Comparison of ENCODE assay signal across 40 mouse cellular contexts in the genomic region with DNA sequence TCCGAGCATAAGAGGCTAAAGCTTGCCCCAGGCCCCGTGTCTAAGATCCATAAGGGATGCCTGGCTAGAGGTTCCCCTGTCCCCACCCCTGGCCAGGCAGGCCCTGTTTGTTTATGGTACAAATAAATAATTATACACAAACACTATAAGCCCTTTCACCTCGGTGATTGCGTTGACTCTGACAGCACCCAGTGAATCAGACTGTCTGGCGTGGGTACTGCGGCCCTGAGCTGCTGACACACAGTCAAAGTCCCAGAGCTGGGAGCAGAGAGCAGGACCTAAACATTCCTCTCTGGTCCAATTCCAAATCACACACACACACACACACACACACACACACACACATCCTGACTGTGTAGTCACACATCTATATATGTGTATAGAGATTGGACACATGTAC. TPM values are rescaled to one million over a fixed set of nuclear protein-coding genes. Genes with fewer than 3 reads are reported as not detected.
A peak's percentile ranks its signal among the peaks of the same experiment; 100 is the strongest.
DNase-seq lines count a peak whose midpoint lies in the region; ATAC-seq and TF ChIP-seq lines count a peak whose summit lies in the region.
"Had no signal": no experiment of that assay in that cellular context is flagged by ENCODE, and none has a peak within 500 bp of the region (broad histone marks: within the 10 kb centered on the region; RNA-seq: fewer than 3 reads in every experiment).

No protein-coding gene starts in this region.

- H3K4me1 ChIP-seq in lung, postnatal 0 days (ENCODE audit: insufficient read depth, low read depth, low read length): peaks cover 4% of the 10 kb centered on the region; the same call in 1 of the 2 replicates
- H3K4me1 ChIP-seq in intestine, embryonic 15.5 days (replicated peaks): peaks cover 15% of the 10 kb centered on the region; the same call in 1 of the 2 replicates

- H3K9me3 ChIP-seq in lung, postnatal 0 days (ENCODE audit: low read length): no peaks in the 10 kb centered on the region
- H3K9me3 ChIP-seq in intestine, embryonic 15.5 days: no peaks in the 10 kb centered on the region
- H3K9me3 ChIP-seq: G1E; heart, embryonic 15.5 days; hindbrain, embryonic 12.5 days; limb, embryonic 10.5 days; limb, embryonic 15.5 days; megakaryocyte, embryonic 14.5 days; midbrain, embryonic 12.5 days; neural tube, embryonic 12.5 days had no signal

- WGBS in lung, postnatal 0 days: 66% methylated on average over 6 of the region's 6 CpGs
- 43% methylated on average over 6 of the region's 6 CpGs for WGBS in intestine, embryonic 15.5 days

- no peaks in the 10 kb centered on the region for H3K36me3 ChIP-seq in lung, postnatal 0 days (ENCODE audit: insufficient read depth, low read length)
- H3K36me3 ChIP-seq in intestine, embryonic 15.5 days: no peaks in the 10 kb centered on the region
- H3K36me3 ChIP-seq: G1E; heart, embryonic 15.5 days; hindbrain, embryonic 12.5 days; limb, embryonic 10.5 days; limb, embryonic 15.5 days; midbrain, embryonic 12.5 days; neural tube, embryonic 12.5 days had no signal

- ATAC-seq in lung, postnatal 0 days: peak; percentile 74
- ATAC-seq in intestine, embryonic 15.5 days: peak; percentile 4; the same call in 1 of the 2 replicates
- ATAC-seq: forebrain, postnatal 0 days; hindbrain, postnatal 0 days; Patski had no signal

- no peak overlapping the region for H3K9ac ChIP-seq in lung, postnatal 0 days (replicated peaks; ENCODE audit: low read depth)
- H3K9ac ChIP-seq in intestine, embryonic 15.5 days: no peak overlapping the region
- H3K9ac ChIP-seq: forebrain, postnatal 0 days; heart, embryonic 15.5 days; hindbrain, embryonic 12.5 days; limb, embryonic 15.5 days; midbrain, embryonic 12.5 days; neural tube, embryonic 12.5 days had no signal

- TF ChIP-seq EP300 in lung, postnatal 0 days (IDR thresholded peaks at IDR 0.05): no peak

- H3K27ac ChIP-seq in lung, postnatal 0 days (ENCODE audit: low read length): no peak overlapping the region
- H3K27ac ChIP-seq in intestine, embryonic 15.5 days: peak overlapping the region; percentile 77
- H3K27ac ChIP-seq: heart, embryonic 15.5 days; hindbrain, embryonic 12.5 days; hindbrain, postnatal 0 days; limb, embryonic 10.5 days; limb, embryonic 15.5 days; midbrain, embryonic 12.5 days; neural tube, embryonic 12.5 days had no signal

- H3K27me3 ChIP-seq in lung, postnatal 0 days (replicated peaks; ENCODE audit: insufficient read depth, low read length): no peaks in the 10 kb centered on the region
- H3K27me3 ChIP-seq in intestine, embryonic 15.5 days (replicated peaks): 0 out of 2 replicates have a peak, but pooled peaks cover 4% of the 10 kb centered on the region
- H3K27me3 ChIP-seq: heart, embryonic 15.5 days; Patski had no signal

- no peak for TF ChIP-seq CTCF in lung, postnatal 0 days (IDR thresholded peaks at IDR 0.05)

- peak; percentile 79 for DNase-seq in heart, adult 11 months
- DNase-seq in heart, postnatal 36 days: no peak
- peak; percentile 64 for DNase-seq in lung, postnatal 0 days (ENCODE audit: low spot score)
- no peak for DNase-seq in lung, postnatal 36 days
- DNase-seq in spleen, postnatal 36 days (ENCODE audit: low spot score in 2 of 2): no peak
- DNase-seq in kidney, postnatal 10 days: no peak
- DNase-seq: cerebellum, adult 2 months; cerebellum, postnatal 14 days; forebrain, postnatal 0 days; kidney, postnatal 4 days; lung, adult 2 months; right cerebral cortex, adult 18-20 months; thymus, postnatal 4 days had no signal

- H3K4me2 ChIP-seq in lung, postnatal 0 days (replicated peaks; ENCODE audit: low read depth, low read length): no peak overlapping the region
- peak overlapping the region; percentile 47 for H3K4me2 ChIP-seq in intestine, embryonic 15.5 days (replicated peaks)
- H3K4me2 ChIP-seq: heart, embryonic 15.5 days; hindbrain, embryonic 12.5 days; limb, embryonic 15.5 days; midbrain, embryonic 12.5 days; neural tube, embryonic 12.5 days had no signal

- intact Hi-C loops in heart, postnatal 36 days (cut with DNase I): no loop called here

- H3K4me3 ChIP-seq in lung, postnatal 0 days (ENCODE audit: low read depth, low read length): no peak overlapping the region
- peak overlapping the region; percentile 25 for H3K4me3 ChIP-seq in intestine, embryonic 15.5 days (replicated peaks)
- H3K4me3 ChIP-seq: erythroblast, embryonic 14.5 days; heart, embryonic 15.5 days; hindbrain, embryonic 12.5 days; limb, embryonic 10.5 days; limb, embryonic 15.5 days; midbrain, embryonic 12.5 days; myocyte; neural tube, embryonic 12.5 days had no signal

RNA-seq across cellular contexts. Expression of a gene that starts 1.2 kb away (rescaled TPM):
- not detected for total RNA-seq in heart, postnatal 36 days (2021)
- polyA plus RNA-seq in lung, postnatal 0 days (2015; fragmentation: Nextera tagmentation; extraction: Ambion mirVana): 0.02 TPM in 1 of 2 replicates, not detected in the other
- 4.4 and 4.8 TPM in 2 replicates for polyA plus RNA-seq in intestine, embryonic 15.5 days (2015; fragmentation: Nextera tagmentation; extraction: Ambion mirVana)
- total RNA-seq: gastrocnemius, adult 8-10 months had no signal
- polyA plus RNA-seq: erythroblast, embryonic 14.5 days; G1E; myocyte had no signal

RNA-seq across cellular contexts. Expression of a gene that starts 29.7 kb away (rescaled TPM):
- under 1 TPM in 1 of 2 experiments, not detected in 1; 0.39 TPM for total RNA-seq in heart, postnatal 36 days (2021)
- polyA plus RNA-seq in lung, postnatal 0 days (2015; fragmentation: Nextera tagmentation; extraction: Ambion mirVana): 0.12 TPM in 1 of 2 replicates, not detected in the other
- not detected in 2 replicates for polyA plus RNA-seq in intestine, embryonic 15.5 days (2015; fragmentation: Nextera tagmentation; extraction: Ambion mirVana)
- total RNA-seq: forebrain, postnatal 0 days; G1E; gastrocnemius, adult 8-10 months; gastrocnemius, postnatal 4 days; hindbrain, postnatal 0 days; layer of hippocampus, adult 8-10 months; layer of hippocampus, postnatal 25 days had no signal
- polyA plus RNA-seq: C2C12; cerebellum, adult 2 months; cortical plate, adult 2 months; embryonic facial prominence, embryonic 14.5 days; forebrain, postnatal 0 days; heart, embryonic 15.5 days; hindbrain, embryonic 12.5 days; hindbrain, postnatal 0 days; limb, embryonic 15.5 days; midbrain, embryonic 12.5 days; myocyte; neural tube, embryonic 12.5 days; Patski; thymus, postnatal 0 days had no signal

RNA-seq across cellular contexts. Expression of a gene that starts 37.8 kb away (rescaled TPM):
- 10 to 100 TPM; 53.3 to 55.5 TPM for total RNA-seq in heart, postnatal 36 days (2021)
- polyA plus RNA-seq in lung, postnatal 0 days (2015; fragmentation: Nextera tagmentation; extraction: Ambion mirVana): 44.3 and 49.5 TPM in 2 replicates
- polyA plus RNA-seq in intestine, embryonic 15.5 days (2015; fragmentation: Nextera tagmentation; extraction: Ambion mirVana): 64.9 and 68.9 TPM in 2 replicates

RNA-seq across cellular contexts. Expression of a gene that starts 55.7 kb away (rescaled TPM):
- not detected for total RNA-seq in heart, postnatal 36 days (2021)
- 0.04 TPM in 1 of 2 replicates, not detected in the other for polyA plus RNA-seq in lung, postnatal 0 days (2015; fragmentation: Nextera tagmentation; extraction: Ambion mirVana)
- polyA plus RNA-seq in intestine, embryonic 15.5 days (2015; fragmentation: Nextera tagmentation; extraction: Ambion mirVana): 0.95 and 1.2 TPM in 2 replicates
- total RNA-seq: forebrain, postnatal 0 days; G1E; gastrocnemius, adult 8-10 months; gastrocnemius, postnatal 4 days; heart, postnatal 25 days had no signal
- polyA plus RNA-seq: C2C12; erythroblast, embryonic 14.5 days; forebrain, embryonic 11.5 days; G1E; heart, embryonic 15.5 days; hindbrain, embryonic 12.5 days; kidney, adult 2 months; kidney, embryonic 16.5 days; midbrain, embryonic 12.5 days; midbrain, postnatal 0 days; myocyte; neural tube, embryonic 12.5 days; Patski; spleen, adult 2 months; thymus, postnatal 0 days had no signal

Comparison
In these comparisons a context has a peak if more than half of its experiments do, and no peak if none do; other contexts are left out.
1. DNase-seq: peak in heart, adult 11 months (single experiment) and lung, postnatal 0 days (single experiment); none in heart, postnatal 36 days (0 of 2), lung, postnatal 36 days (single experiment), spleen, postnatal 36 days (0 of 2) and kidney, postnatal 10 days (single experiment).